In the genomic region with DNA sequence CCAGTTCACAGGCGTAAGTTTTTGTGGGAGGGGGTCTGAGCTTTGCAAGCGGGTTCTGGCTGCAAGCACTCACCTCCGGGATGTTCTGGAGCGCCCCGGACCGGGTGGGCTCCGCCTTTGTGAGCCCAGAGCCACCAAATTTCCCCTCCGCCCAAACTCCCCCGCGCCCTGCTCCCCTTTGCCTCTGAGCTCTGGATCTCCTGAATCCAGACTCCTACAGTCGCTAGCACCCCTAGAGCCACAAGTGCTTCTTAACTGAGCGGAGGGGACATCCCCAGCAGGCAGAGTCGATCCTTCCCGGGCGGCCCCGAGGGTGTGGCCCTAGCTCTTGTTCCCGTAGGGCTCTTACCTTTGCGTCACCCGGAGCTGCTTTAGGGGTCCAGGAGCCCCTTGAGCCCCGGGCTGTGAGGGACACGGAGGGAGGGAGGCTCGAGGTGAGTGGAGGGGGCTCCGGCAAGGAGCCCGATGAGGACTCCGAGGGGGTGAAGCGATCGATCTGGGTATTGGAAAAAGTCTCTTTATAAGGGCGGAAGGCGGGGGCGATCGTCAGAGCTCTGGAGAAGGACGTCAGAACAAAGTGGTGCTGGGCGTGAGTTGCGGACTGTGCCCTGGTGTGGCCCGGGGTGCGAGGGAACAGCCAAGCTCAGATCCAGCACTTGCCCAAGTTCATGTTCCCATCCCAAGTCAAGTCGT, we compare ENCODE assay signal across 8 mouse cellular contexts. TPM values are rescaled to one million over a fixed set of nuclear protein-coding genes. Genes with fewer than 3 reads are reported as not detected.
DNase-seq lines count a peak whose midpoint lies in the region; ATAC-seq and TF ChIP-seq lines count a peak whose summit lies in the region.

No protein-coding gene starts in this region.

- H3K27ac ChIP-seq in bone marrow macrophage, adult 2 months (ENCODE audit: insufficient read depth, low read depth, low read length), result no peak overlapping the region
- H3K27ac ChIP-seq in forebrain, embryonic 11.5 days (ENCODE audit: low read depth, low read length), result no peak overlapping the region
- no peak overlapping the region for H3K27ac ChIP-seq in liver, embryonic 13.5 days

- TF ChIP-seq CTCF in bone marrow macrophage, adult 2 months (IDR thresholded peaks at IDR 0.05; ENCODE audit: low read depth, low read length), result no peak

- no peak for TF ChIP-seq POLR2A in bone marrow macrophage, adult 2 months (IDR thresholded peaks at IDR 0.05; ENCODE audit: borderline replicate concordance, low read depth, low read length)

- H3K4me3 ChIP-seq in bone marrow macrophage, adult 2 months (ENCODE audit: insufficient read depth, low read length), result peak overlapping the region; percentile 3
- H3K4me3 ChIP-seq in forebrain, embryonic 11.5 days (ENCODE audit: low read depth, low read length), result peak overlapping the region; percentile 45
- H3K4me3 ChIP-seq in liver, embryonic 13.5 days (replicated peaks), result no peak overlapping the region

- peak; percentile 11 for DNase-seq in kidney, postnatal 10 days
- no peak for DNase-seq in kidney, adult 9 months
- peak; percentile 68 for DNase-seq in forebrain, embryonic 11.5 days (ENCODE audit: low spot score)
- DNase-seq in liver, embryonic 13.5 days, result no peak
- peak; percentile 39 for DNase-seq in testis, postnatal 10 days (ENCODE audit: low spot score)
- DNase-seq in frontal cortex, adult 2 months (ENCODE audit: extremely low spot score in 1 of 2, low spot score in 1 of 2), result no peak

- H3K9me3 ChIP-seq in forebrain, embryonic 11.5 days (ENCODE audit: control insufficient read depth, low read length), result no peaks in the 10 kb centered on the region
- no peaks in the 10 kb centered on the region for H3K9me3 ChIP-seq in liver, embryonic 13.5 days (replicated peaks)

- no peaks in the 10 kb centered on the region for H3K27me3 ChIP-seq in forebrain, embryonic 11.5 days (ENCODE audit: control insufficient read depth, insufficient read depth, low read length)
- 0 out of 2 replicates have a peak, but pooled peaks cover 4% of the 10 kb centered on the region for H3K27me3 ChIP-seq in liver, embryonic 13.5 days

- H3K9ac ChIP-seq in forebrain, embryonic 11.5 days (ENCODE audit: low read length), result peak overlapping the region; percentile 62
- H3K9ac ChIP-seq in liver, embryonic 13.5 days, result no peak overlapping the region

- peak; percentile 79 for ATAC-seq in forebrain, embryonic 11.5 days (replicated peaks; ENCODE audit: low FRiP score)
- ATAC-seq in liver, embryonic 13.5 days (ENCODE audit: low read depth), result no peak
- no peak for ATAC-seq in erythroid progenitor cell, adult 5-6 weeks (replicated peaks; ENCODE audit: low FRiP score, poor library complexity, severe bottlenecking)

- WGBS in forebrain, embryonic 11.5 days, result 1% methylated on average over 37 of the region's 37 CpGs
- 6% methylated on average over 37 of the region's 37 CpGs for WGBS in liver, embryonic 13.5 days (ENCODE audit: insufficient replicate concordance)

- H3K4me2 ChIP-seq in forebrain, embryonic 11.5 days (ENCODE audit: low read depth, low read length, severe bottlenecking), result peak overlapping the region; percentile 86
- peak overlapping the region; percentile 38 for H3K4me2 ChIP-seq in liver, embryonic 13.5 days

- H3K4me1 ChIP-seq in bone marrow macrophage, adult 2 months (ENCODE audit: control insufficient read depth, insufficient read depth, low read length), result no peaks in the 10 kb centered on the region
- H3K4me1 ChIP-seq in forebrain, embryonic 11.5 days (replicated peaks; ENCODE audit: control insufficient read depth, insufficient read depth, low read length), result no peaks in the 10 kb centered on the region
- no peaks in the 10 kb centered on the region for H3K4me1 ChIP-seq in liver, embryonic 13.5 days (replicated peaks)

- H3K36me3 ChIP-seq in forebrain, embryonic 11.5 days (ENCODE audit: control insufficient read depth, insufficient read depth, low read length), result no peaks in the 10 kb centered on the region
- H3K36me3 ChIP-seq in liver, embryonic 13.5 days, result no peaks in the 10 kb centered on the region

RNA-seq across cellular contexts. Expression of a gene that starts 0.5 kb away (rescaled TPM):
- polyA plus RNA-seq in bone marrow macrophage, adult 2 months (2012; ENCODE audit: insufficient read depth, insufficient read length, missing spikeins), result not detected in 2 replicates
- polyA plus RNA-seq in forebrain, embryonic 11.5 days (2014; fragmentation: Nextera tagmentation; extraction: Ambion mirVana), result 0.48 and 0.79 TPM in 2 replicates
- polyA plus RNA-seq in liver, embryonic 13.5 days (2015; fragmentation: Nextera tagmentation; extraction: Ambion mirVana), result 0.02 and 0.07 TPM in 2 replicates
- polyA plus RNA-seq in frontal cortex, adult 2 months (2012; rRNA removed), result 0.52 and 0.65 TPM in 2 replicates
- total RNA-seq in erythroid progenitor cell, adult 5-6 weeks (2015; ENCODE audit: low replicate concordance), result not detected in 2 replicates
- not detected in 2 replicates for total RNA-seq in erythroid progenitor cell, adult 5-6 weeks (2017; ENCODE audit: low replicate concordance)

Comparison
In these comparisons a context has a peak if more than half of its experiments do, and no peak if none do; other contexts are left out.
1. DNase-seq: peak in kidney, postnatal 10 days (single experiment), forebrain, embryonic 11.5 days (single experiment) and testis, postnatal 10 days (single experiment); none in kidney, adult 9 months (single experiment), liver, embryonic 13.5 days (single experiment) and frontal cortex, adult 2 months (0 of 2).